Mouse (Mus musculus) monocyte, adult 59 days (primary cell): ENCODE data around the gene Gmnn. TPM values are rescaled to one million over a fixed set of nuclear protein-coding genes. Genes with fewer than 3 reads are reported as not detected.

Experiments
- total RNA-seq, 2 experiments: library from RNA; stranded (reverse); gene quantifications; one replicate each; pipeline ENCODE4 v1.2.4; 2023

Gmnn gene
- 1 to 10 TPM; 7.3 to 8.4 TPM for total RNA-seq

GRCm38 (mm10) chr13:24761403-24762227 lies at the start of gene Gmnn:
Gmnn (minus strand) TSS chr13:24761923.

DNA sequence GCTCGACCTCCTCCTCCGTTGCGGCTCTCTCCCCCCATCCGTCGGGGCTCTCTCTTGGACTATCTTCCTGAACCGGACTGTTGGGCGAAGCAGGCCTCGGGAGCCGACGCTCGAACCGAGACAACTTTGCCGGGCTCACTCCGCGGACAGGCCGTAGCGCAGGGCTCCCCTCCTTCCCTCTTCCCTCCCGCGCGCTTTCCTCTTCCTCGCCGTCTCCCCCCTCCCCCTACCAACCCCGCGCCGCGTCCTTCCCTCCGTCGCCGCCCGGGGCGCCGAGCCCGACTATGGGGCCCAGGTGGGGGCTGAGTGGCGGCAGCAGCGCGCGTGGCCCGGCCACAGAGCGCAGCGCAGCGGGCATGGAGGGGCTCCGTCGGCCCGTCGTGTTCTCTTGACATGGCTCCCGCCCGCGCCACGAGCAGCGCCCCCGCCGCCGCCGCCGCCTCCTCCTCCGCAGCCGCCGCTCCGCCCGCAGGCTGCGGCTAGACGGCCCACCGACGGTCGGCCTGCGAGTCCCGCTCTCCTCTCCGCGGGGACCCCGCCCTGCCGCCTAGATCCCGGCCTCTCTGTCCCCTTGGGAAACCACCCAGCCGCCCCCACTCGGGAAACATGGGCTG lies 39.7 kb upstream of the Gmnn start, which contains the start of gene BC005537:
BC005537 (plus strand) TSS at position 350 of the 614 bp plus-strand sequence.

GRCm38 (mm10) chr13:24741028-24741427 lies 20.7 kb downstream of the Gmnn start, which contains the start of gene Armh2:
Armh2 (plus strand) TSS chr13:24741232.

Other genes with a start within 250 kb of the Gmnn start
- 10 to 100 TPM; 66.2 to 81.1 TPM for gene Ripor2, start 179.7 kb downstream of the Gmnn start, total RNA-seq
- not detected for gene Armh2, start 20.7 kb downstream of the Gmnn start, total RNA-seq
- 100 to 1,000 TPM; 247 to 258 TPM for gene BC005537, start 39.7 kb upstream of the Gmnn start, total RNA-seq
- gene Acot13, start 69.6 kb upstream of the Gmnn start, total RNA-seq: 10 to 100 TPM; 11.9 to 12.4 TPM
- gene Tdp2, start 69.8 kb upstream of the Gmnn start, total RNA-seq: 10 to 100 TPM; 20.2 to 25.6 TPM
- gene D130043K22Rik, start 83.2 kb upstream of the Gmnn start, total RNA-seq: not detected
- gene Aldh5a1, start 175.7 kb upstream of the Gmnn start, total RNA-seq: 1 to 10 TPM; 1.2 to 1.9 TPM
- 1 to 10 TPM; 2.5 to 2.7 TPM for gene Gpld1, start 181.2 kb upstream of the Gmnn start, total RNA-seq